Mouse (Mus musculus) spleen, adult 2 months (tissue): ENCODE measurements at regions not wholly inside any gene's neighbourhood (a gene's known extent, or its start where the extent isn't known, plus 50 kb on each side); places are given as distances from the start of the nearest gene placed in this dataset.

Source experiments
- DNase-seq, 2 experiments: peaks; one replicate each; pipeline versions ENCODE4 v3.0.0 to v3.0.0-alpha.2; 2012 to 2021; ENCODE audit warnings: low spot score in 2 of 2, low read depth in 1 of 2
- H3K27ac ChIP-seq: fragments of 200-500 bp; 2 replicates; pipeline ENCODE4 v1.5.1; 2012; ENCODE audit warnings: low read length, inconsistent platforms; ENCODE audit not compliant: insufficient read depth
- H3K27me3 ChIP-seq: fragments of 200-500 bp; 2 replicates; pipeline ENCODE4 v1.6.1; 2012; ENCODE audit warnings: mild to moderate bottlenecking, moderate library complexity, low read length, inconsistent platforms; ENCODE audit not compliant: control insufficient read depth, insufficient read depth
- H3K36me3 ChIP-seq: fragments of 200-500 bp; 2 replicates; pipeline ENCODE4 v1.6.1; 2012; ENCODE audit warnings: mild to moderate bottlenecking, low read length, inconsistent platforms; ENCODE audit not compliant: control insufficient read depth, insufficient read depth
- H3K4me1 ChIP-seq: fragments of 200-500 bp; 2 replicates; pipeline ENCODE4 v1.6.1; 2011; ENCODE audit warnings: inconsistent platforms; ENCODE audit not compliant: control insufficient read depth, insufficient read depth, insufficient read length
- H3K4me3 ChIP-seq: fragments of 200-500 bp; 2 replicates; pipeline ENCODE4 v1.5.1; 2011; ENCODE audit warnings: mild to moderate bottlenecking, inconsistent platforms; ENCODE audit not compliant: insufficient read depth, insufficient read length; ENCODE audit errors: extremely low read depth
- CTCF ChIP-seq: fragments of 200-500 bp; IDR thresholded peaks from 2 replicates; pipeline ENCODE4 v1.5.1; 2011; ENCODE audit warnings: mild to moderate bottlenecking, inconsistent platforms; ENCODE audit not compliant: insufficient read depth, insufficient read length, insufficient replicate concordance; ENCODE audit errors: extremely low read depth
- POLR2A ChIP-seq: fragments of 200-500 bp; IDR thresholded peaks from 2 replicates; pipeline ENCODE4 v1.6.1; 2011; ENCODE audit warnings: low read depth, low read length, inconsistent platforms
- whole genome bisulfite sequencing: fragments of 180-500 bp; shearing (Covaris S2); methylation state at CpG from one replicate; pipeline ENCODE4 v1.1.7; 2018; 5-methylcytosine and 5-hydroxymethylcytosine counted together

DNA sequence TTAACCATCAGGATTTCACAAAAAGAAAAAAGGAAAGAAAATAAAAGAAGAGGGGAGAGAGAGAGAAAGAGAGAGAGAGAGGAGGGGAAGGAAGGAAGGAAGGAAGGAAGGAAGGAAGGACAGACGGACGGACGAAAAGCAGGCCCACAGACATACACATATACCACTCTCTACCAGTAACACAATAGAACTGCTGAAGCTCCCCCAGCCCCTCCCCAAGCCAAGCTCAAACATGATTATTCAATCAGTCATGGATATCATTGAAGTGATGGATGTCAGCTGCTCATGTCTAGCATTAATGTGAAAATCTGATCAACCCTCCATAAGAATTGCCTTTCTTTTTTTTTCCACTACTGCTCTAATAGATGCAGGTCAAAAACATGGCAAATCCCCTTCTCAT, 161.2 kb downstream of the Mreg start:
- H3K4me3 ChIP-seq, result no peak overlapping the region
- no peak for TF ChIP-seq CTCF
- no peak for TF ChIP-seq POLR2A
- WGBS, result 83% methylated on average over 3 of the region's 3 CpGs
- DNase-seq, result no peak
- H3K4me1 ChIP-seq, result no peaks in the 10 kb centered on the region
- no peaks in the 10 kb centered on the region for H3K36me3 ChIP-seq
- no peaks in the 10 kb centered on the region for H3K27me3 ChIP-seq
- H3K27ac ChIP-seq, result no peak overlapping the region

DNA sequence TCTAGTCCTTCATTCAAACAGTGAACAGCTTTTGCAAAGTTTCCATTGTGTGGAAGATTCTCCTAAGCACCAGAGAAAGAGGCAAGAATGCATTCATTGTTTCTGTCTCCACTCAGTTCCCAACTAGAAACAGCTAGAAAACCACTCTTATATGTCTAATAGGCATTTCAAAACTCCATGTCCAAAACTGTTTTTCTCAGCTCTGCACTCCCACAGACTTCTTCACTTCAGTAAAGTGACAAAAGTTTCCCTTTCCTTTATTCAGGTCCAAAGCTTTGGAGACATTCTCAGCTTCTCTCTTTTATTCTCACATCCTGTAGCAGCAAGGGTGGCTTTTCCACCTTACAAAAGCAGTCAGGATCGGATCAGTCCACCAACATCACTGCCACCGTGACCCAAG, 166.0 kb downstream of the Mreg start:
- WGBS, result 85% methylated on average over 2 of the region's 2 CpGs
- H3K27me3 ChIP-seq, result no peaks in the 10 kb centered on the region
- no peaks in the 10 kb centered on the region for H3K36me3 ChIP-seq
- no peak overlapping the region for H3K27ac ChIP-seq
- TF ChIP-seq CTCF (no peak), POLR2A (no peak)
- H3K4me3 ChIP-seq, result no peak overlapping the region
- no peak for DNase-seq
- H3K4me1 ChIP-seq, result no peaks in the 10 kb centered on the region

- H3K27ac ChIP-seq, result no peak overlapping the region
- no peaks in the 10 kb centered on the region for H3K36me3 ChIP-seq
- no peaks in the 10 kb centered on the region for H3K27me3 ChIP-seq
- DNase-seq, result no peak
- H3K4me1 ChIP-seq, result no peaks in the 10 kb centered on the region
- H3K4me3 ChIP-seq, result no peak overlapping the region
- 85% methylated on average over 9 of the region's 9 CpGs for WGBS
- TF ChIP-seq POLR2A (no peak), CTCF (no peak)
Measured at GRCm38 (mm10) chr1:72038518-72038917, 173.6 kb downstream of the Mreg start.

DNA sequence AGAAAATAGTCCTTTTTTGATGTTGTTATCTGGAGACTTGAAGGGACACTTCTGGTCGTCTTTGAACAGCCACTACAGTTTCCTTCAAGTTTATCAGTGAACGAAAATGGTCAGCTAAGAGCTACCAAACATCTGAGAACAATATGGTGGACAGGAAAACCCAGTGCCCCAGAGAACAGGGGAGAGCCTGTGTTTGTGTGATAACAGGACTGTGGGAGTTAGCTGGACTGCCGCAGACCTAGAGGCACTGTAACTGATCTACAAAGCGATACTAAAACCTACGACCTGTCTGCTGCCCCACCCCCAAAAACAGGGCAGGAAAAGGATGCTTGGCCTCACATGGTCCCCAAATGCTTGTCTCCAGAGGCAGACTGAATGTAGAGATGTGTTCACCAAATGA, 175.5 kb downstream of the Mreg start:
- H3K4me1 ChIP-seq, result no peaks in the 10 kb centered on the region
- H3K27me3 ChIP-seq, result no peaks in the 10 kb centered on the region
- no peaks in the 10 kb centered on the region for H3K36me3 ChIP-seq
- TF ChIP-seq POLR2A (no peak), CTCF (no peak)
- no peak overlapping the region for H3K4me3 ChIP-seq
- DNase-seq, result no peak
- 72% methylated on average over 5 of the region's 5 CpGs for WGBS
- H3K27ac ChIP-seq, result no peak overlapping the region

DNA sequence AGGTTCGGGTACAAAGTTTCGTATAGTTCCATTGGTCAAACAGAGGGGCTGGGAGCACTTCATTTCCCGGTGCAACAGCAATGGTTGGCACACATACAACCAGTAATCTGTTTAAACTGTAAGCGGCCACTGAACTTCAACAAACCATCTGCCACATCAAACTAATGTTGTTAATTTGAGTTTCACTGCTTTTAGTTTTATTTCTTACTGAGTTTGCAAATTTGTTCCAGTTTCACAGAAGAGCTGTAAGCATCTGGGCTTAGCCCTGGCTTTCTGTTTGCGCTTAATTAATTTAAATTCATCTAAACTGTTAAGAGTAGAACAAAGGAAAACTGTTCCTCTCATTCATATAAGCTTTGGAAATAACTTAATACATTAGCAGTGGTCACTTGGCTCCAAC, 176.0 kb downstream of the Mreg start:
- 86% methylated on average over 5 of the region's 5 CpGs for WGBS
- Histone ChIP-seq H3K27me3 (no peaks in the 10 kb centered on the region), H3K4me1 (no peaks in the 10 kb centered on the region), H3K36me3 (no peaks in the 10 kb centered on the region), H3K4me3 (no peak overlapping the region), H3K27ac (no peak overlapping the region)
- DNase-seq, result no peak
- TF ChIP-seq CTCF (no peak), POLR2A (no peak)

- WGBS, result 72% methylated on average over 2 of the region's 2 CpGs
- Histone ChIP-seq H3K36me3 (no peaks in the 10 kb centered on the region), H3K4me1 (no peaks in the 10 kb centered on the region), H3K27me3 (no peaks in the 10 kb centered on the region), H3K27ac (no peak overlapping the region), H3K4me3 (no peak overlapping the region)
- no peak for TF ChIP-seq POLR2A
- no peak for TF ChIP-seq CTCF
- DNase-seq, result no peak
Measured at GRCm38 (mm10) chr1:72033941-72034340, 178.2 kb downstream of the Mreg start.

GRCm38 (mm10) chr1:72032214-72032613, 179.9 kb downstream of the Mreg start:
- no peak for TF ChIP-seq CTCF
- TF ChIP-seq POLR2A, result no peak
- WGBS, result 88% methylated on average over 4 of the region's 4 CpGs

More at GRCm38 (mm10) chr1:72032214-72032613, 179.9 kb downstream of the Mreg start:
- H3K27me3 ChIP-seq, result no peaks in the 10 kb centered on the region
- no peaks in the 10 kb centered on the region for H3K4me1 ChIP-seq
- DNase-seq, result no peak
- no peak overlapping the region for H3K27ac ChIP-seq
- H3K4me3 ChIP-seq, result no peak overlapping the region
- no peaks in the 10 kb centered on the region for H3K36me3 ChIP-seq
